Mouse (Mus musculus) thymus, postnatal 25 days (tissue): ENCODE measurements around the gene Slc38a9.

ENCODE experiments used
- DNase-seq: peaks from one replicate; pipeline ENCODE4 v3.0.0; 2022

Gene Slc38a9

DNA sequence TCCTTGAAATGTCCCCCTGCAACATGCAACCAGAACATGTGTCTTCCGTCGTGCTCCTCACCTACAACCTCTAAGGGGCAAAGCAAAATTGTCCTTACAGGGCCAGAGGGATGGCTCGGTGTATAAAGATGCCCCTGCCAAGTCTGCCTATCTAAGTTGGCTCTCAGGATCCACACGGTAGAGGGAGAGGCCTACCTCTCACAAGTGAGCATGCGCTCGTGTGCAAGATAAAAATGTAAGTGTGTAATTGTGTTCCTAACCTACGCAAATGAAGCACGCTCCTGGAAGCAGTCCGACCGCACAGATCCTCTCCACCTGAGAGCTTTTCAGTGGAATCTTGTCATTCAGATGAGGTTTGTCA is 86.1 kb downstream of the Slc38a9 start:
- no peak for DNase-seq

DNA sequence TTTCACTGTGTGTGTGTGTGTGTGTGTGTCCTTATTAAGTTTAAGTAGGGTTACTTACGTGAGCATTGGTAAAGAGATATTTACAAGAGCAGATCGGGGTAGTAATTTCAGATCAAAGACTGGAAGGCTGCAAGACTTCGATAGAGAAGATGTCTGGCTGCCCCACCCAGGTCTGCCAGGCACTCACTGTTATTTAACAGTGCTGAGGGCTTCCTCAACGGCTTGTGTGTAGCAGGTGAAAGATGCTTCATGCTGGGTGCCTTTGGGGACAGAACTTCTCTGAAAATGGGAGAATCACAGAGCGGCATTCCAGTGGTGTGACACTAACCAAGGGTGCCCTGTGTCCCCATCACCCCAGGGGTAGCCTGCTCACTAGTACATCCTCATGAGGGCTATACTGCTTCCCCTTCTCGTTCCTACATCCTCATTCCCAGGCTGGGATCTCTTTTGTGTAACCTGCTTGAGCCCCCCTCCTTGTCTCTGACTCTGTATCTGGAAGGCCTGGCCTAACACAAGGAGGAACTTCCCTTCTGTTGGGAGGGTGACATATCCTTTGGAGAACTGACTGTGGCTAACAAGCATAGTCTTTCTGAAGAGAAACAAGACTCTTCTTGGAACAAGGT is 87.4 kb downstream of the Slc38a9 start:
- no peak for DNase-seq

DNA sequence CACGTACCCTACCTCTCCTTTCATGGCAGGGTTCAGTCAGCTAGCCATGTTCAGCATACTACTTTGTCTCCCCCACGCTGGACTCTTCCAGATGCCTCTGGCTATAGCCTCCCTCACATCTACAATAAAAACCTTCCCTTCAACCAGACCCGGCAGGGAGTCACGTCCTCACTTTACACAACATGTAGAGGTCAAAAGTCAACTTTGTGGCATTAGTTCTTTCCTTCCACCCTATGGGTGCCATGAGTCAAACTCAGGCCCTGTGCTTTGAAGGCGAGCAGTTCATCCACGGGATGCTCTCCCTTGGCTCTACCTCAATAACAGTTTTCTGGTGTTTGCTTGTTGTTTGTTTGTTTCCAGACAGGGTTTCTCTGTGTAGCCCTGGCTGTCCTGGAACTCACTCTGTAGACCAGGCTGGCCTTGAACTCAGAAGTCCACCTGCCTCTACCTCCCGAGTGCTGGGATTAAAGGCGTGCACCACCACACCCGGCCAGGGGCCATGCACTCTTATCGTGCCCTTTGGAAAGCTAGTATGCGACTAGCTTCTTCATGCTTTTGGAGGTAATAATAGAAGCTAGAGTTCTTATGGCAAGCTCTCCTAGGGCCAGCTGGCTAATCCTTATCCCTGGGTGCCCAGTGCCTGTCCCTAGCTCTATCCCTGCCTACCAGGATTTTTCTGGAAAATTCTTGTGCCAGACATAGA is 88.4 kb downstream of the Slc38a9 start:
- DNase-seq, result no peak

DNA sequence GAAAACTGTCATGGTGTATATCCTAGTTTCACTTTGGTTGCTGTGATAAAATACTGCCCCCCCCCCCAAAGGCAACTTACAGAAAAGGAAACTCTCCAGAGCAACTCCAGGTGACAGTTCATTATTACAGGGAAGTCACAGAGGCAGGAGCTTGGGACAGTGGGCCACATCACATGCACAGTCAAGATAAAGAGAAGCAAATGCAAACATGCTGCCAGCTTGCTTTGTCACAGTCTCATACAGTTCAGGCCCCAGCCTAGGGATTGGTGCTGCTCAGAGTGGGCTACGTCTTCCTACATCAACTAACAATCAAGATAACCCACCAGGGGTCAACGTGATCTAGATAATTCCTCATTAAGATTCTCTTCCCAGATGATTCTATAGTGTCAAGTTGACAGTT is 89.3 kb downstream of the Slc38a9 start:
- DNase-seq, result no peak

DNA sequence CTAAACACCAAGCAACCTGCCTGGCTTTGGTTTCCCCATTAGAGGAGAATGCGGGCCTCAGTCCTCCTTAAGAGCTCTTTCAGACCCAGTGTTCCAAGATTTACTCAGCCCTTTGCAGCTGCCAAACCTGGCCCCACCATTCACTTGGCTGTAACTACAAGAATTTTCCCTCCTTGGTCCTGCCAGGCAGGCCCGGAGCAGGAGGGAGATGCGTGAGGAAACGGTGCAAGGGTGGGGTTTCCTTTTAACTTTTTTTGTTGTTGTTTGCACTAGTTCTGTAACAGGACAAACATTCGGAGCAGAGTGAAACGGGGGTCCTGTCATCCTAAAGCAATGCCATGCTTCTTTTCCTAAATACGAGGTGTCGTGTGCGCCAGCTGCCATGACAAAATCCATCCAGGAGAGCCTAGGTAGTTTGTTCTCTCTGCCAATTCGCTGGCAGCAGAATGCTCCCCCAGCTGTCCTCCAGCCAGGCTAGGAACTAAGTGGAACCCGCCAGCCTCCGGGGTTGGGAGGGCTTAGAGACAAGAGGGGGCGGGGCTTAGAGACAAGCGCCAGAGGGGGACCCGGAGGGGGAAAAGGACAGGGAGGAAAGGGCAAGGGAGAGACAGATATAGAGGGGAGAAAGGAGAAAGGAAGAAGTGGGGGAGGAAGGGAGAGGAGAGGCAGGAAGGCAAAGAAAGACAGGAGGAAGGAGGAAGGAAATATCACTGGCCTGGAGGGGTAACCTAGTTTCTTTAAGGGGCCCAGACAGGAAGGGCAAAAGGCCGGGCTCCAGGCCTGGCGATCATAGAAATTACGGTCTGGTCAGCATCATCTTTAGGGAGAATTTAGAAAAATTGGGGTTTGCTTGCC is 91.1 kb downstream of the Slc38a9 start:
- DNase-seq, result peak; percentile 43

DNA sequence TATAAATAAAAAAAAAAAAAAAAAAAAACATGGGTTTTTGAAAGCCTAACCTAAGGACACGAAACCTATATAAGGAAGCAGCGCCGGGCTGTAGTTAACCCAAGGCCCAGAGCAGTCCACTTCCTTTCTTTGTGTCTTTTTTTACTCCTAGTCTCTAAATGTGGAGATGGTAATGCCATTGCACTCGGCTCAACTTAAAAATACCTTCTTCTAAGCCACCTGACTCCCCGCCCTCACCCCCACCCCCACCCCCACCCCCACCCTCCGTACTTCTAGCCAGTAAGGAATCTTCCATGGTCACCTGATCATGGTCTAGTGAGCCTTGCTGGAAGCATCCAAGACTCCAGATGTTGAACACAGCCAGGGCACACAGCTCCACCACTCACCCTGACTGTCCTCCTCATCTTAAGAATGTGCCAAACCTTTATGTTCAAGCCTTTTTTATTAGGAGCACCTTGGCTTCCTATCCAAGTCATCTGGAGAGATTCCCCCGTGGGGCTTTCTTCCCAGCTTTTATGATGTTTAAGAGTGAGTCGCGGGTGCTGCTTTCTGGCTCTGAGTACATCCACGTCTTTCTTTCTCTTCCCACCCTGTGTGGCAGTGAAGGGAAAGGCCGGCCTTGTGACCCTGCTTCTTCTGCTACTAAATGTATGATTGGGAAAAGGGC is 91.9 kb downstream of the Slc38a9 start:
- no peak for DNase-seq

DNA sequence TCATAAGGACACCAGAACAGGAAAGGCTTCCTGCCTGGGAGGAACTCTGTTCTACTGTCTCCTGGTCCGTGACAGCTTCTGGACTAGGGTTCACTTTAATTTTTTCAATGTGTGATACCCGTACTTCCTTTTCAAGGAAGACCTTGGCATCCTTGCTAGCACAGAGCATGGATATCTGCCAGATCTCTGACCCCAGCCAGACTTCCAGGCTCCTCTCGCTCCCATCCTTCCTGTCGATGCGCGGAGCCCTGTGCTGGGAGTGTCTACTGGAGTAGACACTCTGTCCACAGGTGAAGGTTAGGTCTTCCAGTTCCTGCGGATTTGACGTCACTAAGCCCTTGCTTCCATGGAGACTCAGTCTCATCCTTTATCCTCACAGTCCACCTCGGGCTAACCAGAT is 93.0 kb downstream of the Slc38a9 start:
- DNase-seq, result no peak

DNA sequence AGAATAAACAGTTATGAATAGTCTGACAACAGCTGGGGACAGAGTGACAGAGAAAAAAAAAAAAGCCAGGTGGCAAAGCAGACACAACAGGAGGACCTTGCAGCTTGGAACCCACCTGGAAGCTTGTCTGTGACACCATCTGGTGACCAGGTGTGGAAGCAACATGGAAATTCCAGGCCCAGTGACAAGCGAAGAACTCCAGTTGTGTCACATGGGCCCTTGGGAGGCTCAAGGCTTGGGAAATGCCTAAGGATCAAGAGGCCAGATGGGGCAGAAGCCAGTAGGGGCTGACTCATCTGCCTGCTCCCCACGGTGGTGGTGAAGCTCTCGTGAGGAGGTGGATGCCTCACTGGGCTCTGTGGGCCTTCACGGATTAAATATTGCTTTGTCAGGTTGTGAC is 94.3 kb downstream of the Slc38a9 start:
- no peak for DNase-seq

DNA sequence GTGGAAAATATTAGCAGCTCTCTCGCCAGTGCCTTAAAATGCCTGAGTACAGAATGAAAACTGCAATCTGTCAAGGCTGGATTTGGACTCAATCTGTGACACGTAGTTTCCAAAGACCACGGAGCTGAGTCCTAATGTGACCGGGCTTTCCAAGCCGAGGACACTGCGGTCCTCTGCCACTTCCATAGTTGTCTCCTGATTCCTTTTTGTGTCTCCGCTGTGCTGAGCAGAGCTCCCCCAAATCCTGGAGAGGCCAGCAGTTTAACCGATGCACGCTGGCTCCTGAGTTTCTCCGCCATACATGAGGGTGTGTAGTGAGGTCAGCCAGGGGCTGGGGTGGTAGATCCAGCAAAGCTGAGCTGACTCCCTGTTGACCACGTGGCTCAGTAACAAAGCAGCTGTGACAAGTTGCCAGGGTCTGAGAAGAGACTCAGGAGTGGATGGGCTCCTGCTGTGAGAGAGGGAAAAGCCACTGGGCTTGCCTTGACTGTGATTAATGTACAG is 95.0 kb downstream of the Slc38a9 start:
- no peak for DNase-seq

DNA sequence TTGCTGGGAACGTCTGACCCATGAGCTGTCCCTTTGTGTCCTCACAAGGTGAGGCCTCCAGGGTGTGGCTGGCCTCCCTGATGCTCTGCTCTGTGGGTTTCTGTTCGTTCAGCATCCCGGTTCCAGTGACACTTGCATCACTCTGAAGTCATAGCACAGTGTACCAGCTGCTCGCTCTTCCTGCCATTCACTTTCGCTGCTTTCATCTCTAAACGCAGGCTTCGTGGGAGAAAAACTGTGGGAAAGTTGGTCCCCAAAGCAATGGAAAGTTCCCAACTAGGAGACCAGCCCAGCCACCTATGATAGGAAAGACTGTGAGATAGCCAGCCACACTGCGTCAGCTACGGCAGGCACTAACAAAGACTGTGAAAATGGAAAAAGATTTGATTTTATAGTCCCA is 96.8 kb downstream of the Slc38a9 start:
- DNase-seq, result no peak

DNA sequence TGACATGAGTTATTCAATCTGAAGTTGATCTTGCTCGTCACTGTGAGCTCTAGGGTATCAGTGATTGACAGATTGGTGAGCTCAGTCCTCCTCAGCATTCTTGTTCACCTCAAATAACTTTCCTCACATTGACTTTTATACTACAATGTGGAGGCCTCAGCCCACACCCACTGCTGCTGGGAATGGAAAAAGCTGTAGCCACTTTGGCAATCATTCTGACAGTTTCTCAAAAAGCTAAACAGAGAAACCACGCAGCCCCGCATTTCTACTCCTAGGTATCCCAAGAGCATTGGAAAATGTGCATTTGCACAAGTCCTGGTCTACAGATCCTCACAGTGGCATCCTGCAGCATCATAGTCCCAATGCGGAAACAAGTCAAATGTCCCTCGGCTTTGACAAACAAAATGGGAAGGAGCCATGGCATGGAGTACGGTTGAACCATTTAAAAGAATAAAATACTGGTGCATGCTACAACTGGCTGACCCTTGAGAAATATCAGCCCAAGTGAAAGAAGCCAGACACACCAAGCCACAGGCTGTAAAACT is 98.1 kb downstream of the Slc38a9 start:
- no peak for DNase-seq

DNA sequence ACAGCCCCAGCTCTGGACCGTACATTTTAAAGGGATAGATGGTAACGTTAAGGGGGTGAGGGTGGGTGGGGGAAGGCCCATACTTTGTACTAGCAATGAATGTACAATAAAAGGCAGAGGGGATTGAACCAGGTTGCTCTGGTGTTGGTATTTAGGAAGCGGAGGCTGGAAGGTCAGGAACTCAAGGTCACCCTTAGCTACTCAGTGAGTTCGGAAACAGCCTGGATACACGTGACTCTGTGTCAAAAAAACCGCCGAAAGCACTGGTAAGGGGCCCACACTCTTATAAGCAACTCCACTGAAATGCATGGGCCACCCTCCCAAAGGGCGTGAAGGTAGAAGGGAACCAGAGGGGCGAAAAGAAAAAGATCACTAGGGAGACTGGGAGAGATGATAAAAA is 98.8 kb downstream of the Slc38a9 start:
- no peak for DNase-seq

DNA sequence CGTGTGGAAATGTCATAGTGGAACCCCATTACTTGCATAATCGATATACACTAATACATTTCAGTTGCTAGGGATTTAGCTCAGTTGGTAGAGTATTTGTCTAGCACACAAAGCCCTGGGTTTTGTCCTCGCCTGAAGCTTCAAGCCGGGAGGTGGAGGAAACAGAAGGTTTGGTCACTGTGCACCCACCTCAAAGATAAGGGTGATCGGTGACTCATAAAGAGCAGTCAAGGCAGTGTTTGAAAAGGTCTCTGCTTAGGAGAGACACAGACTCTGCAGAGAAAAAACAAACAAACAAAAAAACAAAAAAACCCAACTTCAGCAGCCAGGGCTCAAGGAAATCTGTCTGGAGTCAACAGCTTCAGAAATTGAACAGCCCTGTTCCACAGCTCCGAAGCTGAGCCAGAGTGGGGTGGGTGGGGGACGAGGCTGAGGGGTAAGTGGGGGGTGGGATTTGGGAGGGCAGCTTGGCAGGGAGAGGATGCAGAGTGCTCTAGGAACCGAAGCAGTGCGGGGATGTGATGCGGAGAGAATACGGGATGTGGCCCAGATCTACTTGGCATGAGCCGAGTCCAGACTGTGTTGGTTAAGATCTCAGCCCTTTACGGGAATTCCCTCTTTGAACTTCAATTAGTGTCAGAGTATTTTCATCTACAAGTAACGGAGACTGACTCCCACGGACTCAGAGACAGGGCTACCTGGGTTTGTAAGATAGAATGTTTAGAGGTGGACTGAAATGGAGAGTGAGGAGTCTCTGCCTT is 99.4 kb downstream of the Slc38a9 start:
- no peak for DNase-seq

DNA sequence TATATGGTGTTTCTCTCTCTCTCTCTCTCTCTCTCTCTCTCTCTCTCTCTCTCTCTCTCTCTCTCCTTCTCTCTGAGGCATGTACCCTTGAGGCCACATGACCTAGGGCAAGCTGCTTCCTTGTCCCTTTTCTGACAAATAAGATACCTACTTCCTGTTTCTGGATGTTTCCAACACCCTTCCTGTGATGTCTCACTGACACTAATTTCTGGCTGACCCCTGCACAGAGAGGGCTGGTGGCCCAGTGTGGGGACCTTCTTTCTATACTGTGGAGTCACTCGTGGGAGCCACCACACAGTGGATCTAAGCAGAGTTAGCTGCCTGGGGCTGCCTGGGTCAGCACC is 100.0 kb downstream of the Slc38a9 start:
- DNase-seq, result no peak

DNA sequence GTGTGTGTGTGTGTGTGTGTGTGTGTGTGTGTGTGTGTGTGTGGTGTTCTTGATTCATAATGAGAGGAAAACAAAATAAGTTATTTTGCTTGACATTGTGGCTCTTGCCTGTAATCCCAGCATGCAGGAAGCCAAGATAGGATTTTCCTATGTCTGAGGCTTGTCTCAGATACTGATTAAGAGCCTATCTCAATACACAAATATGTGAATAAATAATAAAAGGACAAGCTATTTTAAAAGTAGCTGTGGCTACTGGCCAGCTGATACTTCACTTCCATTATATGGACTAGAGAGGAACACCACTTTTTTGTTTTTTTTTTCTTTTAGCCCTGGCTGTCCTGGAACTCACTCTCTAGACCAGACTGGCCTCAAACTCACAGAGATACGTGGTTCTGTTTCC is 101.2 kb downstream of the Slc38a9 start:
- DNase-seq, result no peak

DNA sequence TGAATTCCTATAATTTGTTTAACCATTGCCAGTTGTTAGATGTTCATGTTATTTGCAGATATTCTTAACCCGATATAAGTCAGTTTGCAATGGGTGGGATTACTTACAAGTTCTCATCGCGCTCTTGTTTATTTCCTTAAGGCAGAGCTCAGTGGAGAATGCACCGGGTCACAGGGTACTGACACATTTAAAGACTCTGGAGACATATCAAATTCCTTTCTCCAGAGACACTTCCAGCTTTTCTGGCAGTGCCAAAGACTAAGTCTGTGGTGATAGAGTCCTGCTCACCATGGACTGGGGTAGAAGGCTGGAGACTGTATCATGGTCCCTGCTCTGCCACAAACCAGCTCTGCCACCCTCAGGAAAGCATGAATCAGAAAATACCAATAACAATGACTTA is 102.0 kb downstream of the Slc38a9 start:
- DNase-seq, result no peak

DNA sequence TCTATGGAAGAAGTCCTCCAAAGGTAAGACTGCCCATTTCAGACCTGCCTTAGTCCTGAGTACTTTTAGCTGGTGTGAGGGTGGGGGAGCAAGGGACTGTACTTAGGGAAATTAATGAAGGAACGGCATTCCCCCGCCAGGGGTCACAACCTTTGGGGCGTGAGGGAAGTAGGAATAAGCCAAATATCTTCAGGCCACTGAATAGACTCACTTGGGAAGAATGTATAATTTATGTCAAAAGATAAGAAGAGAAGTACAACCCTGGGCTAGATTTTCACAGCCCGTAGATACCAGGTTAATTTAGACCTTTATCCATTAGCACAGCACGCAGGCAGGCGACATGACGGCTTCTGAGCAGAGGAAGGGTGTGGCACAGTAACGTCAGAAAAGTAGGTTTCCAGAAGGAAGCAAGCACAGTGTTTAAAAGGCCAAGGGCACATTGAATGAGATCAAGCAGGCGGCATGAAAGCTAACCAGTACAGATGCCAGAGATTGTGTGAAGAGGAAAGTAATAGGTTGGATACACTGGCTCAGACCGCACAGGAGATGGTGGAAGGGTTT is 103.1 kb downstream of the Slc38a9 start:
- no peak for DNase-seq

DNA sequence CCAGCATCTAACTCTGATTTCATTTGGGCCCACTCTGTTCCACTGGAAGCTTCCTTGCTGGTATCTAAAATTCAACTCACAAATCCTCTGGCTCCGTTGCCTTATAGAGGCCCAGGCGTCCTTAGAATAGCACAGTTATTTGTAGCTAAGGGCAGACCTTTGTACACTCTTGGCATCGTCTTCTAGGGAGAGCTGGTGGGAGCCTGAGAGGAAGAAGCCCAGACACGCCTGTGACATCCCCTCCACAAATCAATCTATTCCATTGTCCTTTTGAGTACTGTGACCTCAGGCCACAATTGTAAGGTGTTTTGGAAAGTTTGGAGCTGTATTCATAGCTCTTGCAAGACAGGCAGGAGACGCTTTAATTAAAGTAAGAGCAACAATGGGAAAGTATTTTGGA is 104.0 kb downstream of the Slc38a9 start:
- no peak for DNase-seq

DNA sequence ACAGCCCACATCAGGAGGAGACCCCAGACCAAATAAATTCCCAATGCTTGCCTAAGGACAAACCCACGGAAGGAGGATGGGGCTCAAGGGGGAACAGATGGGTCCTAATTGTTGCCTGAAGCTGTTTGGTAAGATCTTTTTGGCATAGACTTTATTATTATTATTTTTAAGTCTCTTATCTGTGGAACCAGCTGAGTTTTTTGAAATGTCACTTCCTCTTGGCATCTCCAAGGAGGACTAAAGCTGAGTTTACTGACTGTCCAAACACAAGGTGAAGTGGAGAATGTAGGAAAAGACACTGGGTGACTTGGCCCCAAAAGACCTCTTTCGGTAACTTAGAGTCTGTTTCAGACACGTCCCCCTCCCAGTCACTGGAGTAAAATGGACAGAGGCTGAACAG is 105.1 kb downstream of the Slc38a9 start:
- DNase-seq, result no peak

DNA sequence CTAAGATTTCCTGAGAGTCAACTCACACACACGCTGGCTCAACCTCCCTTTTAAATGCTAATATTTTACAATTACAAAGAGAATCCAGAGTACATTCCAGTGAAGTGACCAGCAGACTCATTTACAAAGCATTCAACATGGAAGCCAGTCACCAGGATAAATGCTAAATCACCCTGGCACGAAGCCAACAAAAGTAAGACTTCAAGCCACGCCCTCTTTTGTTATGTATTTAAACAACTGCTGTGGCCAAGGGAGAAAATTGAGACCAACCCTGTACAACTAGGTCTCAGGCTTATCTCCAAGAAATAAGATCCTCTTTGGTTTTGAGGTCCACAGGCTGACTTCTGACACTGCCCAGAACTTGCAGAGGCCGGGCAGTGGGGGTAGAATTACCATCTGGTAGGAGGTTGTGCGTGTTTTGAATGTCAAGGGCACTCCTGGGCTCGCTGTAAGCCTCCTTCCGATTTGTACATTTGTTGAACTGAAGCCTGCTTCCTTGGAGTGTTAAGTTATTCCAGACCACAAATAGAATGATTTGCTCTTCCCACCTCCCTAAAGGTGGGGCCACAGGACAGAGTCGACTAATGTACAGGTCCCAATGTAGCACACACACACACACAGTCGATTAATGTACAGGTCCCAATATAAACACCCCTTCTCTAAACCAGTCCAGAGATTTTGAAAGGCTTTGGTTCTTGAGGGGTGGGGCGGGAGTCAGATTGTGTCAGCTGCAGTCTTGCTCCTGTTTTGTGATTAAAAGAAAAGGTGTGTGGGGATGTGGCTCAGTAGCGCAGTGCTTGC is 110.2 kb downstream of the Slc38a9 start:
- no peak for DNase-seq
